Mouse (Mus musculus): ENCODE results near the gene Tgfbr2.

Gene Tgfbr2

GRCm38 (mm10) chr9:116193535-116193881 is 18.3 kb upstream of the Tgfbr2 start:
- no peak for DNase-seq

GRCm38 (mm10) chr9:116192826-116193534 is 17.8 kb upstream of the Tgfbr2 start:
- no peak for DNase-seq

- peak; percentile 55 for DNase-seq
Measured at GRCm38 (mm10) chr9:116192253-116192652, 17.1 kb upstream of the Tgfbr2 start.

GRCm38 (mm10) chr9:116189831-116190230 is 14.7 kb upstream of the Tgfbr2 start:
- no peak for DNase-seq

- peak; percentile 71 for DNase-seq
Measured at GRCm38 (mm10) chr9:116188952-116189666, 13.9 kb upstream of the Tgfbr2 start.

- DNase-seq, result no peak
Measured at GRCm38 (mm10) chr9:116187181-116187731, 12.1 kb upstream of the Tgfbr2 start.

- no peak for DNase-seq
Measured at GRCm38 (mm10) chr9:116184903-116185302, 9.7 kb upstream of the Tgfbr2 start.

- no peak for DNase-seq
Measured at GRCm38 (mm10) chr9:116183035-116183434, 7.9 kb upstream of the Tgfbr2 start.

GRCm38 (mm10) chr9:116181608-116182007 is 6.4 kb upstream of the Tgfbr2 start:
- DNase-seq, result no peak

GRCm38 (mm10) chr9:116178151-116178550 is 3.0 kb upstream of the Tgfbr2 start:
- no peak for DNase-seq

GRCm38 (mm10) chr9:116177108-116177507 is 1.9 kb upstream of the Tgfbr2 start:
- no peak for DNase-seq

- peak; percentile 78 for DNase-seq
Measured at GRCm38 (mm10) chr9:116175488-116176115, 442 bp upstream of the Tgfbr2 start.

- DNase-seq, result no peak
Measured at GRCm38 (mm10) chr9:116173473-116174170, 1.5 kb downstream of the Tgfbr2 start.

- no peak for DNase-seq
Measured at GRCm38 (mm10) chr9:116173059-116173458, 2.1 kb downstream of the Tgfbr2 start.

GRCm38 (mm10) chr9:116169067-116169466 is 6.1 kb downstream of the Tgfbr2 start:
- DNase-seq, result no peak

GRCm38 (mm10) chr9:116167304-116167880 is 7.8 kb downstream of the Tgfbr2 start:
- DNase-seq, result no peak

GRCm38 (mm10) chr9:116166363-116166762 is 8.8 kb downstream of the Tgfbr2 start:
- no peak for DNase-seq

- no peak for DNase-seq
Measured at GRCm38 (mm10) chr9:116163883-116164282, 11.3 kb downstream of the Tgfbr2 start.

- DNase-seq, result no peak
Measured at GRCm38 (mm10) chr9:116162866-116163374, 12.2 kb downstream of the Tgfbr2 start.

- DNase-seq, result no peak
Measured at GRCm38 (mm10) chr9:116160860-116161259, 14.3 kb downstream of the Tgfbr2 start.

- DNase-seq, result no peak
Measured at GRCm38 (mm10) chr9:116160067-116160466, 15.1 kb downstream of the Tgfbr2 start.

- DNase-seq, result no peak
Measured at GRCm38 (mm10) chr9:116156501-116156900, 18.7 kb downstream of the Tgfbr2 start.
